Mouse (Mus musculus) intestine, postnatal 0 days (tissue): Measurements from ENCODE around the gene Hist1h2ap. TPM values are rescaled to one million over a fixed set of nuclear protein-coding genes. Genes with fewer than 3 reads are reported as not detected.

ENCODE experiments used
- ATAC-seq: fragments of 200-750 bp; cut with Nextera tagmentation; 2 replicates; pipeline ENCODE4 v1.8.0; 2017; ENCODE audit warnings: mild to moderate bottlenecking, moderate TSS enrichment, moderate library complexity
- H3K27ac ChIP-seq: fragments of 300-500 bp; sonication (generic); 2 replicates; pipeline ENCODE4 v1.5.1; 2014; ENCODE audit warnings: mild to moderate bottlenecking, low read depth, low read length, moderate library complexity
- H3K27me3 ChIP-seq: fragments of 300-500 bp; sonication (generic); replicated peaks from 2 replicates; pipeline ENCODE4 v1.6.1; 2014; ENCODE audit warnings: low read length, mixed read lengths; ENCODE audit not compliant: control insufficient read depth, insufficient read depth
- H3K36me3 ChIP-seq: fragments of 300-500 bp; sonication (generic); 2 replicates; pipeline ENCODE4 v1.6.1; 2014; ENCODE audit warnings: mild to moderate bottlenecking, moderate library complexity; ENCODE audit not compliant: control insufficient read depth, insufficient read depth
- H3K4me1 ChIP-seq: fragments of 300-500 bp; sonication (generic); replicated peaks from 2 replicates; pipeline ENCODE4 v1.6.1; 2014; ENCODE audit warnings: antibody characterized with exemption, low read length, mixed read lengths; ENCODE audit not compliant: control insufficient read depth, insufficient read depth
- H3K4me2 ChIP-seq: fragments of 300-500 bp; sonication (generic); replicated peaks from 2 replicates; pipeline ENCODE4 v1.6.1; 2014; ENCODE audit warnings: low read depth, mild to moderate bottlenecking, moderate library complexity
- H3K4me3 ChIP-seq: fragments of 300-500 bp; sonication (generic); 2 replicates; pipeline ENCODE4 v1.5.1; 2014; ENCODE audit warnings: low read depth, low read length
- H3K9ac ChIP-seq: fragments of 300-500 bp; sonication (generic); 2 replicates; pipeline ENCODE4 v1.6.1; 2014; ENCODE audit warnings: mild to moderate bottlenecking, low read depth, low read length
- H3K9me3 ChIP-seq: fragments of 300-500 bp; sonication (generic); 2 replicates; pipeline ENCODE4 v1.6.1; 2016; ENCODE audit warnings: mixed run types; ENCODE audit not compliant: control insufficient read depth
- CTCF ChIP-seq: sonication (generic); IDR thresholded peaks from 2 replicates; pipeline ENCODE4 v1.5.1; 2016; ENCODE audit warnings: low read depth, mild to moderate bottlenecking, control low read depth, antibody characterized with exemption, moderate library complexity
- WGBS: fragments of 180-500 bp; shearing (Covaris S2); extraction: QIAGEN DNeasy Blood & Tissue Kit; methylation state at CpG from one replicate; pipeline ENCODE4 v1.1.7; 2014; 5-methylcytosine and 5-hydroxymethylcytosine counted together
- microRNA-seq: library from miRNA; unstranded; fragments of <30 nt; microRNA quantifications from one replicate; pipeline ENCODE4, GENCODE M21; 2016
- polyA plus RNA-seq: library from polyadenylated mRNA; unstranded; fragments of >200 nt; fragmentation: Nextera tagmentation; extraction: Ambion mirVana; gene quantifications from 2 replicates; pipeline ENCODE4 v1.2.1, GENCODE M21; 2015

Gene Hist1h2ap
- polyA plus RNA-seq, 1 experiment from 2014 or later: 1,780 TPM

DNA sequence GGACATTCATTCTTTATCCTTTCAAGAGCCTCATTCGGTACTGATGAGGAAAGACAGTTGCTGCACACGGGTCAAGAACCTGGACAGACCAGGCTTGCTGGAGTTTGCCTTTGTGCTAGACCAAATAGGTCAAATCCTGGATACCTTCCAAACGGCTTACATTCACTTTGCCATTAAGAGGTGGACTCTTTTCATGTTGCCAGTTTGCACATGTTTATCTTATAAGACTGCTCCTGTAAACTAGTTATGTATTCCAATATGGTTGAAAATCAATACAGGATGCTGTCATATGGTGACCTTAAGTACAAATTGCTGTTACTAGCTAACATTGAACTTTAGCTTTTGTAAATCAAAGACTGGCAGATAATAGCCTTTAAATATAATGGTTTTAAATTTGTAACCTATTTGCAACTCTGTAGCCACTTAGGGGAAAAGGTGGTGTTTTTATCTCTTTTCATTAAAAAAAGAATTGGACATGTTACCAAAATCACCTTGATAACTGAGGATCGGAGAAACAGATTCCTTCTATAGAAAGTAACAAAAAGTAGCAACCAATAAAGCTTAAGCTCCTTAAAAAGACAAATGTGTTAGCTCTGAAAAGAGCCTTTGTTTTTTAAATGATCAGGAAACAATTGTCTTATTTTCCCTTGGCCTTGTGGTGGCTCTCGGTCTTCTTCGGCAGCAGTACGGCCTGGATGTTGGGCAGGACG is 47.0 kb downstream of the Hist1h2ap start:
- Histone ChIP-seq H3K4me1 (peaks cover 17% of the 10 kb centered on the region; the same call in 1 of the 2 replicates), H3K4me2 (peak overlapping the region; percentile 61), H3K4me3 (peak overlapping the region; percentile 39), H3K9ac (no peak overlapping the region), H3K27ac (0 out of 2 replicates have a peak overlapping the region, but pooled peaks have one; percentile 16), H3K9me3 (no peaks in the 10 kb centered on the region), H3K27me3 (no peaks in the 10 kb centered on the region), H3K36me3 (no peaks in the 10 kb centered on the region)
- no peak for ATAC-seq
- 8% methylated on average over 8 of the region's 8 CpGs for WGBS
- TF ChIP-seq CTCF: no peak

- H3K9ac ChIP-seq: no peak overlapping the region
- no peak overlapping the region for H3K4me3 ChIP-seq
- no peaks in the 10 kb centered on the region for H3K9me3 ChIP-seq
- no peak for ATAC-seq
- H3K27ac ChIP-seq: no peak overlapping the region; the same call in 1 of the 2 replicates
- 37% methylated on average over 6 of the region's 6 CpGs for WGBS
- peaks cover 17% of the 10 kb centered on the region; the same call in 1 of the 2 replicates for H3K4me1 ChIP-seq
- no peaks in the 10 kb centered on the region for H3K27me3 ChIP-seq
- peak overlapping the region; percentile 67; the same call in 1 of the 2 replicates for H3K4me2 ChIP-seq
- TF ChIP-seq CTCF: no peak
- no peaks in the 10 kb centered on the region for H3K36me3 ChIP-seq
Measured at GRCm38 (mm10) chr13:21784311-21784710, 49.0 kb downstream of the Hist1h2ap start.

DNA sequence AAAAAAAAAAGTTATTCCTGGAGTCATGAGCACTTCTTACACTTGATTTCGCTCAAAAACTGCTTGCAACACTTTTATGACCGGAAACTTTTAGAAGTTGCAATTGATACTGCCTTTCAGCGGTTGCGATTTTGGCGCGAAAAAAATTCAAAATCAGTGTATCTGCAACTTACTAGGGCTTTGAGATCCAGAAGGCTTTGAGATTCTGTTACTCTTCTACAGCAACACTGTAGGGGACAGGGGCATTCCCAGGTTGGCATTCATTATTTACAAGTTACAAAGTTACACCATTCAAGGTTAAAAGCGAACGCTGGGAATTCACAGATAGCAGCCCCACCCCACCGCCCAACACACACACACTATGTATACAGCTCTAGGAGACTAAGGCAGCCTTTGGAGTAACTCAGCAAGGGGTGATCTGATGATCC is 49.6 kb downstream of the Hist1h2ap start:
- Histone ChIP-seq H3K36me3 (no peaks in the 10 kb centered on the region), H3K27ac (peak overlapping the region; percentile 46), H3K4me2 (peak overlapping the region; percentile 67), H3K4me3 (peak overlapping the region; percentile 34), H3K4me1 (peaks cover 17% of the 10 kb centered on the region; the same call in 1 of the 2 replicates), H3K9me3 (no peaks in the 10 kb centered on the region), H3K27me3 (no peaks in the 10 kb centered on the region), H3K9ac (no peak overlapping the region)
- WGBS: 2% methylated on average over 9 of the region's 9 CpGs
- no peak for TF ChIP-seq CTCF
- ATAC-seq: no peak

GRCm38 (mm10) chr13:21783255-21783617 is 50.1 kb downstream of the Hist1h2ap start, which contains the start of gene Hist1h3i:
Gene Hist1h3i (minus strand): TSS chr13:21783370.
- H3K27me3 ChIP-seq: no peaks in the 10 kb centered on the region
- WGBS: 0% methylated on average over 13 of the region's 20 CpGs
- peaks cover 14% of the 10 kb centered on the region; the same call in 1 of the 2 replicates for H3K4me1 ChIP-seq
- H3K9me3 ChIP-seq: no peaks in the 10 kb centered on the region
- peak within 1 kb of the TSS; percentile 67 for H3K4me2 ChIP-seq
- ATAC-seq: peak; percentile 50
- no peaks in the 10 kb centered on the region for H3K36me3 ChIP-seq
- no peak for TF ChIP-seq CTCF
- peak within 1 kb of the TSS; percentile 46 for H3K27ac ChIP-seq
- peak within 1 kb of the TSS; percentile 45 for H3K9ac ChIP-seq
- H3K4me3 ChIP-seq: peak within 1 kb of the TSS; percentile 34

Small RNA genes lying within 50 kb of the gene (microRNA-seq; reads per million reads assigned to microRNA genes)
- gene Gm19658 (not detected), gene Gm44346 (not detected), gene Gm44466 (not detected)

Other genes starting within 250 kb of the Hist1h2ap start
- not detected in 2 replicates for gene Olfr1362, start 219.5 kb downstream of the Hist1h2ap start, polyA plus RNA-seq
- 0.04 TPM in 1 of 2 replicates, not detected in the other for gene Olfr11, start 191.0 kb downstream of the Hist1h2ap start, polyA plus RNA-seq
- not detected in 2 replicates for gene Olfr1361, start 170.1 kb downstream of the Hist1h2ap start, polyA plus RNA-seq
- gene Olfr1360, start 156.1 kb downstream of the Hist1h2ap start, polyA plus RNA-seq: not detected in 2 replicates
- not detected in 2 replicates for gene Olfr1359, start 135.4 kb downstream of the Hist1h2ap start, polyA plus RNA-seq
- gene Hist1h2bl, start 117.4 kb downstream of the Hist1h2ap start, polyA plus RNA-seq: 1.9 TPM in 1 of 2 replicates, not detected in the other
- 6.1 and 12.0 TPM in 2 replicates for gene Hist1h2ai, start 117.1 kb downstream of the Hist1h2ap start, polyA plus RNA-seq
- gene Hist1h3h, start 115.8 kb downstream of the Hist1h2ap start, polyA plus RNA-seq: 2.4 and 2.9 TPM in 2 replicates
- gene Hist1h2bm, start 111.5 kb downstream of the Hist1h2ap start, polyA plus RNA-seq: 0.51 and 0.76 TPM in 2 replicates
- gene Hist1h4j, start 98.4 kb downstream of the Hist1h2ap start, polyA plus RNA-seq: 0.40 and 0.42 TPM in 2 replicates
- 1.4 and 2.1 TPM in 2 replicates for gene Hist1h4k, start 83.0 kb downstream of the Hist1h2ap start, polyA plus RNA-seq
- gene Hist1h2ak, start 79.7 kb downstream of the Hist1h2ap start, polyA plus RNA-seq: 5.0 and 9.5 TPM in 2 replicates
- 1.1 TPM in 2 replicates for gene Hist1h2bn, start 79.4 kb downstream of the Hist1h2ap start, polyA plus RNA-seq
- gene Hist1h1b, start 52.9 kb downstream of the Hist1h2ap start, polyA plus RNA-seq: 7.3 and 8.1 TPM in 2 replicates
- gene Hist1h3i, start 50.1 kb downstream of the Hist1h2ap start, polyA plus RNA-seq: 34.1 and 39.6 TPM in 2 replicates
- gene Hist1h2an, start 46.3 kb downstream of the Hist1h2ap start, polyA plus RNA-seq: 1.5 and 3.2 TPM in 2 replicates
- 0.41 and 1.5 TPM in 2 replicates for gene Hist1h2bp, start 46.0 kb downstream of the Hist1h2ap start, polyA plus RNA-seq
- 7.8 and 9.8 TPM in 2 replicates for gene Hist1h2bq, start 23.3 kb downstream of the Hist1h2ap start, polyA plus RNA-seq
- not detected in 2 replicates for gene Hist1h2ao, start 23.0 kb downstream of the Hist1h2ap start, polyA plus RNA-seq
- not detected in 2 replicates for gene Hist1h4m, start 21.8 kb downstream of the Hist1h2ap start, polyA plus RNA-seq
- 2.1 and 5.3 TPM in 2 replicates for gene Hist1h4n, start 1.3 kb downstream of the Hist1h2ap start, polyA plus RNA-seq
- gene Hist1h2br, start 236 bp upstream of the Hist1h2ap start, polyA plus RNA-seq: 7.8 and 10.0 TPM in 2 replicates
- gene Zfp184, start 111.6 kb upstream of the Hist1h2ap start, polyA plus RNA-seq: 1.2 TPM in 2 replicates
- not detected in 2 replicates for gene Pom121l2, start 147.7 kb upstream of the Hist1h2ap start, polyA plus RNA-seq
- gene Prss16, start 176.2 kb upstream of the Hist1h2ap start, polyA plus RNA-seq: 4.0 and 4.1 TPM in 2 replicates
- gene Hist1h2ah, start 202.1 kb upstream of the Hist1h2ap start, polyA plus RNA-seq: 3.4 and 5.3 TPM in 2 replicates
- 0.90 and 1.8 TPM in 2 replicates for gene Hist1h2bk, start 202.4 kb upstream of the Hist1h2ap start, polyA plus RNA-seq
- 9.4 and 9.9 TPM in 2 replicates for gene Hist1h4i, start 207.9 kb upstream of the Hist1h2ap start, polyA plus RNA-seq
- 12.9 and 16.0 TPM in 2 replicates for gene Hist1h2ag, start 209.4 kb upstream of the Hist1h2ap start, polyA plus RNA-seq
- gene Hist1h2bj, start 209.7 kb upstream of the Hist1h2ap start, polyA plus RNA-seq: 2.3 and 4.1 TPM in 2 replicates